Mouse (Mus musculus): ENCODE data around the gene Cuedc1.

Gene Cuedc1

GRCm38 (mm10) chr11:88098021-88098729 is at the start of gene Cuedc1:
Cuedc1 (plus strand) TSS chr11:88098058.
- CTCF ChIA-PET: interaction anchor here in 2 of 4 experiments (0.6 to 1.5 kb wide), 3 partner anchors 13 to 142 kb away, joined by 3 read pairs; no protein-coding TSS in a partner anchor

GRCm38 (mm10) chr11:88048961-88049670 is 48.7 kb upstream of the Cuedc1 start:
- POLR2A ChIA-PET: interaction anchor here (0.6 to 13.0 kb wide), 38 partner anchors 7 to 623 kb away, joined by 3 to 394 read pairs (median 7); partner anchors contain the start of gene Dynll2 (in 2 of the 4)
- CTCF ChIA-PET: interaction anchor here in 3 of 4 experiments (0.5 to 2.0 kb wide), 3 partner anchors 8 to 148 kb away, joined by 3 to 6 read pairs (median 3); no protein-coding TSS in a partner anchor

More at GRCm38 (mm10) chr11:88098021-88098729, at the start of gene Cuedc1:
- POLR2A ChIA-PET: interaction anchor here in 3 of 4 experiments (0.5 to 3.9 kb wide), 14 partner anchors 10 to 97 kb away, joined by 3 to 22 read pairs (median 6); no protein-coding TSS in a partner anchor

- POLR2A ChIA-PET: interaction anchor here in 3 of 4 experiments (1.0 to 13.0 kb wide), 24 partner anchors 7 to 294 kb away, joined by 3 to 394 read pairs (median 16); partner anchors contain the start of gene Dynll2 (in 2 of the 3)
- CTCF ChIA-PET: interaction anchor here in 1 of 4 experiments (0.6 kb wide), 1 partner anchor 75 kb away, joined by 3 read pairs; no protein-coding TSS in a partner anchor
Observed at GRCm38 (mm10) chr11:88049732-88050131, 48.1 kb upstream of the Cuedc1 start.

GRCm38 (mm10) chr11:88052638-88053037 is 45.2 kb upstream of the Cuedc1 start:
- CTCF ChIA-PET: interaction anchor here in 3 of 4 experiments (0.6 to 1.4 kb wide), 3 partner anchors 34 to 430 kb away, joined by 3 to 4 read pairs (median 4); no protein-coding TSS in a partner anchor
- POLR2A ChIA-PET: interaction anchor here (0.6 to 13.0 kb wide), 50 partner anchors 8 to 899 kb away, joined by 3 to 394 read pairs (median 4); partner anchors contain the start of genes Dynll2 (in 2 of the 4), Mks1 (in 1 of the 4), Mrps23 (in 1 of the 4) and Vezf1 (in 1 of the 4)

GRCm38 (mm10) chr11:88053821-88054220 is 44.0 kb upstream of the Cuedc1 start:
- ChIA-PET CTCF (interaction anchor here (0.6 to 2.3 kb wide), 13 partner anchors 10 to 968 kb away, joined by 3 to 24 read pairs (median 3); partner anchors contain the start of gene Mrps23 (in 1 of the 4)), POLR2A (interaction anchor here (0.6 to 13.0 kb wide), 45 partner anchors 7 to 463 kb away, joined by 3 to 394 read pairs (median 5); partner anchors contain the start of genes Dynll2 (in 1 of the 4), Mrps23 (in 1 of the 4) and Vezf1 (in 1 of the 4))

- CTCF ChIA-PET: interaction anchor here (0.5 to 2.3 kb wide), 12 partner anchors 10 to 967 kb away, joined by 3 to 24 read pairs (median 4); no protein-coding TSS in a partner anchor
- POLR2A ChIA-PET: interaction anchor here (0.5 to 13.0 kb wide), 50 partner anchors 7 to 464 kb away, joined by 3 to 394 read pairs (median 5); partner anchors contain the start of genes Mrps23 (in 2 of the 4), Srsf1 (in 2 of the 4), Dynll2 (in 1 of the 4) and Vezf1 (in 1 of the 4)
Observed at GRCm38 (mm10) chr11:88054589-88054988, 43.3 kb upstream of the Cuedc1 start.

GRCm38 (mm10) chr11:88055777-88056176 is 42.1 kb upstream of the Cuedc1 start:
- POLR2A ChIA-PET: interaction anchor here (0.6 to 13.0 kb wide), 53 partner anchors 8 to 899 kb away, joined by 3 to 394 read pairs (median 5); partner anchors contain the start of genes Srsf1 (in 3 of the 4), Mrps23 (in 2 of the 4), Dynll2 (in 1 of the 4) and Vezf1 (in 1 of the 4)
- CTCF ChIA-PET: interaction anchor here in 3 of 4 experiments (0.6 to 2.3 kb wide), 12 partner anchors 8 to 651 kb away, joined by 3 to 24 read pairs (median 4); partner anchors contain the start of gene Srsf1 (in 1 of the 3)

GRCm38 (mm10) chr11:88057788-88058187 is 40.1 kb upstream of the Cuedc1 start:
- ChIA-PET CTCF (interaction anchor here in 3 of 4 experiments (0.5 to 4.1 kb wide), 16 partner anchors 9 to 209 kb away, joined by 3 to 23 read pairs (median 3); no protein-coding TSS in a partner anchor), POLR2A (interaction anchor here (0.5 to 13.0 kb wide), 29 partner anchors 8 to 1166 kb away, joined by 3 to 394 read pairs (median 5); partner anchors contain the start of genes Srsf1 (in 3 of the 4) and Mrps23 (in 1 of the 4))

- ChIA-PET POLR2A (interaction anchor here (0.6 to 8.6 kb wide), 63 partner anchors 8 to 813 kb away, joined by 3 to 100 read pairs (median 4); partner anchors contain the start of genes Srsf1 (in 3 of the 4), Dynll2 (in 2 of the 4), Mrps23 (in 1 of the 4) and Vezf1 (in 1 of the 4)), CTCF (interaction anchor here (0.5 to 6.4 kb wide), 57 partner anchors 9 to 764 kb away, joined by 3 to 96 read pairs (median 4); partner anchors contain the start of genes Dynll2 (in 1 of the 4) and Vezf1 (in 1 of the 4))
Observed at GRCm38 (mm10) chr11:88059141-88059540, 38.7 kb upstream of the Cuedc1 start.

GRCm38 (mm10) chr11:88061892-88062625 is 35.8 kb upstream of the Cuedc1 start:
- ChIA-PET POLR2A (interaction anchor here (0.6 to 6.5 kb wide), 26 partner anchors 9 to 338 kb away, joined by 3 to 54 read pairs (median 4); partner anchors contain the start of genes Mrps23 (in 1 of the 4) and Srsf1 (in 1 of the 4)), CTCF (interaction anchor here (0.5 to 6.4 kb wide), 42 partner anchors 14 to 760 kb away, joined by 3 to 96 read pairs (median 4); partner anchors contain the start of gene Mrps23 (in 2 of the 4))

- POLR2A ChIA-PET: interaction anchor here in 1 of 4 experiments (0.7 to 3.9 kb wide), 6 partner anchors 8 to 126 kb away, joined by 3 to 14 read pairs (median 4); no protein-coding TSS in a partner anchor
- CTCF ChIA-PET: interaction anchor here in 1 of 4 experiments (0.6 to 2.0 kb wide), 2 partner anchors 186 to 815 kb away, joined by 3 to 5 read pairs; no protein-coding TSS in a partner anchor
Observed at GRCm38 (mm10) chr11:88065732-88066131, 32.1 kb upstream of the Cuedc1 start.

GRCm38 (mm10) chr11:88067191-88067585 is 30.7 kb upstream of the Cuedc1 start:
- ChIA-PET CTCF (interaction anchor here in 3 of 4 experiments (0.7 to 2.0 kb wide), 5 partner anchors 94 to 185 kb away, joined by 3 to 5 read pairs (median 4); no protein-coding TSS in a partner anchor), POLR2A (interaction anchor here (0.5 to 1.9 kb wide), 24 partner anchors 8 to 312 kb away, joined by 3 to 14 read pairs (median 4); partner anchors contain the start of gene Srsf1 (in 3 of the 4))

- POLR2A ChIA-PET: interaction anchor here (0.5 to 2.6 kb wide), 25 partner anchors 9 to 311 kb away, joined by 3 to 14 read pairs (median 5); partner anchors contain the start of gene Srsf1 (in 3 of the 4)
- CTCF ChIA-PET: interaction anchor here in 3 of 4 experiments (0.7 to 2.0 kb wide), 7 partner anchors 9 to 184 kb away, joined by 3 to 5 read pairs (median 4); no protein-coding TSS in a partner anchor
Observed at GRCm38 (mm10) chr11:88067586-88068410, 30.1 kb upstream of the Cuedc1 start, which contains the start of gene Vezf1. Vezf1 (plus strand) TSS chr11:88068279.

- ChIA-PET CTCF (interaction anchor here in 2 of 4 experiments (0.7 to 2.1 kb wide), 6 partner anchors 9 to 119 kb away, joined by 3 to 6 read pairs (median 4); no protein-coding TSS in a partner anchor), POLR2A (interaction anchor here in 3 of 4 experiments (0.5 to 5.2 kb wide), 29 partner anchors 9 to 642 kb away, joined by 3 to 29 read pairs (median 5); partner anchors contain the start of genes Srsf1 (in 2 of the 3), Dynll2 (in 1 of the 3) and Mrps23 (in 1 of the 3))
Observed at GRCm38 (mm10) chr11:88068411-88069245, 29.2 kb upstream of the Cuedc1 start.

All from embryonic stem cell, embryonic (primary cell).